Mouse (Mus musculus) hindbrain, embryonic 10.5 days (tissue): ENCODE data around the gene Ift57. TPM values are rescaled to one million over a fixed set of nuclear protein-coding genes. Genes with fewer than 3 reads are reported as not detected.
A peak's percentile ranks its signal among the peaks of the same experiment; 100 is the strongest.

ENCODE experiments used
- DNase-seq: peaks from one replicate; pipeline ENCODE4 v3.0.0-alpha.2; 2017; ENCODE audit warnings: low spot score
- H3K27ac ChIP-seq: fragments of 300-500 bp; sonication (generic); 2 replicates; pipeline ENCODE4 v1.5.1; 2016; ENCODE audit warnings: mild to moderate bottlenecking, moderate library complexity
- H3K27me3 ChIP-seq: fragments of 300-500 bp; sonication (generic); 2 replicates; pipeline ENCODE4 v1.6.1; 2016; ENCODE audit warnings: mild to moderate bottlenecking; ENCODE audit not compliant: poor library complexity, insufficient read depth, severe bottlenecking
- H3K36me3 ChIP-seq: fragments of 300-500 bp; sonication (generic); 2 replicates; pipeline ENCODE4 v1.6.1; 2016; ENCODE audit warnings: mild to moderate bottlenecking, moderate library complexity
- H3K4me1 ChIP-seq: fragments of 300-500 bp; sonication (generic); replicated peaks from 2 replicates; pipeline ENCODE4 v1.6.1; 2016; ENCODE audit warnings: mild to moderate bottlenecking
- H3K4me3 ChIP-seq: fragments of 300-500 bp; sonication (generic); 2 replicates; pipeline ENCODE4 v1.5.1; 2016; ENCODE audit warnings: mild to moderate bottlenecking, moderate library complexity
- H3K9me3 ChIP-seq: fragments of 300-500 bp; sonication (generic); 2 replicates; pipeline ENCODE4 v1.6.1; 2016; ENCODE audit warnings: mild to moderate bottlenecking, moderate library complexity
- WGBS: fragments of 180-500 bp; shearing (Covaris S2); methylation state at CpG from one replicate; pipeline ENCODE4 v1.1.7; 2016; 5-methylcytosine and 5-hydroxymethylcytosine counted together
- polyA plus RNA-seq: library from polyadenylated mRNA; unstranded; fragments of >200 nt; fragmentation: Nextera tagmentation; extraction: Ambion mirVana; gene quantifications from 2 replicates; pipeline ENCODE4 v1.2.1, GENCODE M21; 2016

Gene Ift57
- polyA plus RNA-seq, 1 experiment from 2014 or later = 31.2 TPM

DNA sequence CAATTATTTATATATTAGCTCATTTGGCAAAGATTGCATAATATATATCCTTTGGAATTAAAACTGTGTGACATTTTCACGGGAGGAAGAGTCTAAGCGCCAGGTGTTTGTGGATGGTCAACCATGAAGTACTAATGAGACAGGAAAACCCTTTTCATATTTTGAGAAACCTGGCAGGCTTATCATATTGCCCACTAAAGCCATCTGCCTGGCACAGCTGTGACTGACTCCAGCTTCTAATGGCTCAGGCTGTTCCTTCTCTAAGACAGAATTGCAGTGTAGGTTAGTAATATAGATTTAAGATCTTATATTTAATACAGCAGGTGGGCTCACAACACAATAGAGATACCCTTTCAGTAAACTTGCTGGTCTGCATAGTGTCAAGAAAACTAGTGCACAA, 21.6 kb downstream of the Ift57 start:
- no peaks in the 10 kb centered on the region for H3K36me3 ChIP-seq
- DNase-seq = no peak

DNA sequence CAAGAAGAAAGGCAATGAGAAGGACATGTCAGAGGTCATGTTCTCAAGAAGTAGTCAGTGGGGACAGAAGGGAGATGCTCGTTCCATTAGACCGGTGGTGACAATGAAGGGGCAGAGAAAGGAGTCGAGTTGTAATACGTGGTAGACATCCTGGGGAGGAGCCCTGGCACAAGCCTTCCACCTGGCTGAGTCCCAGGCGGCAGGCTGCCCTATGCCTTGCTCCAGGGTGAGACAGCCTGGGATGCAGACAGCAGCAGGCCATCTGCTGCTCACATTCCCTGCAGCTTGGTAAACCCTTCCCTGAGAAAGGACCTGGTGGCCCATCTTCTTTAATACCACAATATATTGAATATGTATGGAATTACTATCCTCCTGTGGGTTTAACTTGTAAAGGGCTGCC, 22.6 kb downstream of the Ift57 start:
- Histone ChIP-seq H3K36me3 (no peaks in the 10 kb centered on the region), H3K27me3 (no peaks in the 10 kb centered on the region), H3K9me3 (no peaks in the 10 kb centered on the region), H3K4me3 (no peak overlapping the region), H3K27ac (no peak overlapping the region), H3K4me1 (peaks cover 16% of the 10 kb centered on the region; the same call in 1 of the 2 replicates)
- WGBS = 34% methylated on average over 5 of the region's 5 CpGs
- no peak for DNase-seq

More for the DNA sequence above, 21.6 kb downstream of the Ift57 start:
- Histone ChIP-seq H3K27me3 (no peaks in the 10 kb centered on the region), H3K4me1 (peaks cover 9% of the 10 kb centered on the region; the same call in 1 of the 2 replicates), H3K27ac (no peak overlapping the region), H3K4me3 (no peak overlapping the region), H3K9me3 (no peaks in the 10 kb centered on the region)
- WGBS = 95% methylated on average over 2 of the region's 2 CpGs

- H3K27ac ChIP-seq = no peak overlapping the region
- no peak overlapping the region for H3K4me3 ChIP-seq
- H3K27me3 ChIP-seq = no peaks in the 10 kb centered on the region
- peaks cover 16% of the 10 kb centered on the region; the same call in 1 of the 2 replicates for H3K4me1 ChIP-seq
- DNase-seq = no peak
- H3K36me3 ChIP-seq = no peaks in the 10 kb centered on the region
- H3K9me3 ChIP-seq = no peaks in the 10 kb centered on the region
- WGBS = 78% methylated on average over 4 of the region's 4 CpGs
These were observed 24.2 kb downstream of the Ift57 start for GRCm38 (mm10) chr16:49723222-49723621.

- Histone ChIP-seq H3K27ac (no peak overlapping the region), H3K36me3 (no peaks in the 10 kb centered on the region), H3K9me3 (no peaks in the 10 kb centered on the region), H3K27me3 (no peaks in the 10 kb centered on the region), H3K4me1 (peaks cover 16% of the 10 kb centered on the region; the same call in 1 of the 2 replicates), H3K4me3 (no peak overlapping the region)
- DNase-seq = no peak
- WGBS = 88% methylated on average over 5 of the region's 5 CpGs
These were observed 25.2 kb downstream of the Ift57 start for GRCm38 (mm10) chr16:49724232-49724631.

- Histone ChIP-seq H3K4me3 (no peak overlapping the region), H3K9me3 (no peaks in the 10 kb centered on the region), H3K27me3 (no peaks in the 10 kb centered on the region), H3K4me1 (peaks cover 16% of the 10 kb centered on the region; the same call in 1 of the 2 replicates), H3K27ac (no peak overlapping the region), H3K36me3 (no peaks in the 10 kb centered on the region)
- 89% methylated on average over 2 of the region's 2 CpGs for WGBS
- no peak for DNase-seq
These were observed 25.9 kb downstream of the Ift57 start for GRCm38 (mm10) chr16:49724931-49725330.

GRCm38 (mm10) chr16:49725446-49725845, 26.4 kb downstream of the Ift57 start:
- H3K4me1 ChIP-seq = peaks cover 16% of the 10 kb centered on the region; the same call in 1 of the 2 replicates
- H3K27ac ChIP-seq = no peak overlapping the region
- H3K36me3 ChIP-seq = no peaks in the 10 kb centered on the region
- H3K9me3 ChIP-seq = no peaks in the 10 kb centered on the region
- DNase-seq = no peak
- no peaks in the 10 kb centered on the region for H3K27me3 ChIP-seq
- H3K4me3 ChIP-seq = no peak overlapping the region
- 92% methylated on average over 5 of the region's 5 CpGs for WGBS

GRCm38 (mm10) chr16:49726216-49726615, 27.2 kb downstream of the Ift57 start:
- no peak overlapping the region for H3K27ac ChIP-seq
- H3K4me1 ChIP-seq = peaks cover 16% of the 10 kb centered on the region; the same call in 1 of the 2 replicates
- H3K36me3 ChIP-seq = no peaks in the 10 kb centered on the region
- no peaks in the 10 kb centered on the region for H3K27me3 ChIP-seq
- no peak for DNase-seq
- 66% methylated on average over 3 of the region's 3 CpGs for WGBS
- H3K4me3 ChIP-seq = no peak overlapping the region
- H3K9me3 ChIP-seq = no peaks in the 10 kb centered on the region

- H3K4me3 ChIP-seq = no peak overlapping the region
- no peaks in the 10 kb centered on the region for H3K27me3 ChIP-seq
- DNase-seq = no peak
- WGBS = 89% methylated on average over 2 of the region's 2 CpGs
- H3K27ac ChIP-seq = no peak overlapping the region
- H3K9me3 ChIP-seq = no peaks in the 10 kb centered on the region
- peaks cover 15% of the 10 kb centered on the region; the same call in 1 of the 2 replicates for H3K4me1 ChIP-seq
- H3K36me3 ChIP-seq = no peaks in the 10 kb centered on the region
These were observed 27.7 kb downstream of the Ift57 start for GRCm38 (mm10) chr16:49726761-49727160.

DNA sequence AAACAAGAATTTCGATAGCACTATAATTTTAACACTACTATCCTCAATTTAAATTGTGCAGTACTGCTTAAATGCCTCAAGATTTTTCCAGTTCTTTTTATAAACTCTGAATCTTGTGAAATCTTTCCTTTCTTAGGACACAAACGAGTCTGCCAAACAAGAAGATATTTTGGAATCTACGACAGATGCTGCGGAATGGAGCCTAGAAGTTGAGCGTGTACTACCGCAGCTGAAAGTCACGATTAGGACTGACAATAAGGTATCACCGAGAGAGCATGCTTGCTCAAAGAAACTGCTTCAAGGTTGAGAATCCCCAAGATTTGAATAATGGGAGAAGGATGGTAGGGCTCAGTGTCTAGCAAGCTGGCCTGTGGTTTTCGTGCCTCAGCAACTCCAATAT, 37.5 kb downstream of the Ift57 start:
- 93% methylated on average over 9 of the region's 9 CpGs for WGBS
- Histone ChIP-seq H3K4me3 (no peak overlapping the region), H3K36me3 (no peaks in the 10 kb centered on the region), H3K9me3 (no peaks in the 10 kb centered on the region), H3K27ac (no peak overlapping the region), H3K4me1 (no peaks in the 10 kb centered on the region), H3K27me3 (no peaks in the 10 kb centered on the region)
- DNase-seq = no peak

DNA sequence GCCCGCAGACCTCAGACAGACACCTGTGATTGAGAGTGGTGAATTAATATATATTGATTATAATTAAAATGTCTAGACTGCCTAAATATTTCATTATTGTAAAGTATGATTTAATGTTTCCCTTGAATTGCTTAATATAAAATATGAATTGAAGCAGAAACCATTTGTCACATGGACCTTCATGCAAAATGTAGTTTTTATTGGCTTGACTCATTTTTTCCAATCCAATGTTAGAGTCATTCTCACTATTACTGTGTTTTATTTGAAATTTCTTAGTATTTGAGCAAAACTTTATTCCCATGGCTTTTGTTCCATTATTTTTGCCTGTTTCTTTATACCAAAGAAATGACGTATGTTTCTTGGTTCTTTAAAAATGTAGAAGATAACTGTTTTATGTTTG, 48.3 kb downstream of the Ift57 start:
- H3K27me3 ChIP-seq = no peaks in the 10 kb centered on the region
- 89% methylated on average over 2 of the region's 2 CpGs for WGBS
- DNase-seq = no peak
- H3K4me3 ChIP-seq = no peak overlapping the region
- H3K4me1 ChIP-seq = no peaks in the 10 kb centered on the region
- no peak overlapping the region for H3K27ac ChIP-seq
- no peaks in the 10 kb centered on the region for H3K9me3 ChIP-seq
- no peaks in the 10 kb centered on the region for H3K36me3 ChIP-seq

DNA sequence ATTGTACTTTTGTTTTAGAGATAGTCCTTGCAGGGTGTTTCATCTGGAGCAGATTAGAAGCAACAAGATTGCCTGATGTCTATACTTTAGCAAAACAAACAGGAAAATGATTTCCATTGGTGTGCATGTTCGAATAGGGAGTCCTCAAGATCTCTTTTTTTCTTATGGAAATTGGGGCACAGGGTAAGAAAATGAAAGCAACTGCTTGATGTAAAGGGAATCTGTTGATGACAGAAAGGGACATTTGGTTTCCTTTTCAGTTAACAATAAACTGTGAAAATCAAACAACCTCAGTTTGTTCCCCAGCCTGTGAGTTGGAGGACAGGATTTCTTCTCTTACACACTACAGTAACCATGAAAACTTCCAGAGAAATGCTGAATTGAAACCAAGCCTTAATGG, 53.9 kb downstream of the Ift57 start:
- 58% methylated on average over 1 of the region's 1 CpGs for WGBS

DNA sequence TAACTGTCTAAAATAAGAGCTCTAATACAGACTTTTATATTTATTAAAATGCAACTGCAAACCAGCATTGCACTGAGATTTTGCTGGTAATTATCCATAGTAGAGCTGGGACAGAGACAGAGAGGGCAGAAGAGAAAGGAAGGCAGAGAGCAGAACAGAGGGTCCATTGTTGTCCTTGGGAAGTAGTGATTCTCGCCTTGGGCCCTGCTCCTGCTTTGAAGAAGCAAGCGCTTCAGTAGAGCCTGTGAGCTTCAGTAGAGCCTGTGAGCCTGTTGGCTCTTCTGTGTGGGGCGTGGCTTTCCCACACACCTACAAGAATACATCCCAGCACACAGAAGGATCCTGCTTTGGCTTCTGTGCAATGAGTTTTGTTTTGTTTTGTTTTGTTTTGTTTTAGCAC, 54.3 kb downstream of the Ift57 start:
- peak overlapping the region; percentile 29; the same call in 1 of the 2 replicates for H3K27ac ChIP-seq
- no peaks in the 10 kb centered on the region for H3K36me3 ChIP-seq
- no peaks in the 10 kb centered on the region for H3K27me3 ChIP-seq
- H3K4me3 ChIP-seq = no peak overlapping the region
- H3K4me1 ChIP-seq = peaks cover 12% of the 10 kb centered on the region
- 43% methylated on average over 3 of the region's 3 CpGs for WGBS
- DNase-seq = no peak
- H3K9me3 ChIP-seq = no peaks in the 10 kb centered on the region

More for the DNA sequence above, 53.9 kb downstream of the Ift57 start:
- H3K4me3 ChIP-seq = no peak overlapping the region
- DNase-seq = no peak
- peak overlapping the region; percentile 29; the same call in 1 of the 2 replicates for H3K27ac ChIP-seq
- H3K36me3 ChIP-seq = no peaks in the 10 kb centered on the region
- H3K27me3 ChIP-seq = no peaks in the 10 kb centered on the region
- no peaks in the 10 kb centered on the region for H3K9me3 ChIP-seq
- H3K4me1 ChIP-seq = peaks cover 12% of the 10 kb centered on the region

DNA sequence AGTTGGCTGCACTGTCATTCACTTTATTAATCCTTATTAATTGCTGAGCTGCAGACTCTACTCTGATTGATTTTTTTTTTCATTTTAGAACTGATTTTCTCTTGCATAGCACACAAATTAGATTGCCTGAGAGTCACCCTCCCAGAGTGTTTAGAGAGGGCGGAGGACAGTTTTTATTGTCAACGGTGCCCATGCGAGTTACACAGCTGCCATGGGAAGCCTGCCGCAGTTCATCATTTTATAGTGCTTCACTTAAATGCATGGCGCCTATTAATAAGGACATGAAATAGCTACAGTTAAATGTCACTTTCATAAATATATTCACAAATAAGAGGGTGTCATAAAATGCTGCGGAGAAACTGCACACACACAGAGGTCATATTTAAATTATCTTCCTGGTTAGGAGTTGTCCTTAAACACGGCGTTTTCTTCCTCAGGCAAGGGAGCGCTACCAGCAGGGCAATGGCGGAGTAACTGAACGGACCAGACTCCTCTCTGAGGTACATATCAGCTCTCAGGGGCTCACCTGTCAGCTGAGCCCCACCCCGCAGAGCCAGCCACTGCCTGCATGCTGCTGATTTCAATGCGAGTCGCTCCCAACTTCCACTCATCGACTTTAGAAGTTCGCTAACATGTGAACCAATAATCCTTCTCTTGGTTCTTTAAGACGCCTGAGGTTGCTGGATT, 61.6 kb downstream of the Ift57 start:
- no peak overlapping the region for H3K4me3 ChIP-seq
- H3K27me3 ChIP-seq = no peaks in the 10 kb centered on the region
- no peaks in the 10 kb centered on the region for H3K9me3 ChIP-seq
- no peak overlapping the region for H3K27ac ChIP-seq
- H3K36me3 ChIP-seq = peaks cover 5% of the 10 kb centered on the region; the same call in 1 of the 2 replicates
- DNase-seq = no peak
- WGBS = 87% methylated on average over 17 of the region's 17 CpGs
- no peaks in the 10 kb centered on the region for H3K4me1 ChIP-seq
